Comparison of ENCODE assay signal across 25 mouse cellular contexts in genomic region chr14:9242118-9242517, GRCm38 (mm10).
DNase-seq lines count a peak whose midpoint lies in the region; ATAC-seq lines count a peak whose summit lies in the region.
"Had no signal": no experiment of that assay in that cellular context is flagged by ENCODE, and none has a peak within 500 bp of the region (broad histone marks: within the 10 kb centered on the region; RNA-seq: fewer than 3 reads in every experiment).

No protein-coding gene starts in this region.

- no peak overlapping the region for H3K4me2 ChIP-seq in hindbrain, embryonic 13.5 days
- H3K4me2 ChIP-seq: embryonic facial prominence, embryonic 13.5 days; embryonic facial prominence, embryonic 15.5 days; forebrain, embryonic 12.5 days had no signal

- no peak for ATAC-seq in hindbrain, embryonic 13.5 days (ENCODE audit: low FRiP score)
- ATAC-seq: forebrain, embryonic 14.5 days; forebrain, embryonic 16.5 days; Patski had no signal

- no peaks in the 10 kb centered on the region for H3K9me3 ChIP-seq in hindbrain, embryonic 13.5 days
- H3K9me3 ChIP-seq: embryonic facial prominence, embryonic 13.5 days; embryonic facial prominence, embryonic 15.5 days; forebrain, embryonic 10.5 days; forebrain, embryonic 12.5 days; G1E had no signal

- no peak overlapping the region for H3K27ac ChIP-seq in hindbrain, embryonic 13.5 days
- H3K27ac ChIP-seq: embryonic facial prominence, embryonic 13.5 days; embryonic facial prominence, embryonic 15.5 days; forebrain, embryonic 10.5 days; forebrain, embryonic 12.5 days had no signal

- H3K36me3 ChIP-seq in hindbrain, embryonic 13.5 days = no peaks in the 10 kb centered on the region
- H3K36me3 ChIP-seq: embryonic facial prominence, embryonic 13.5 days; embryonic facial prominence, embryonic 15.5 days; forebrain, embryonic 10.5 days; forebrain, embryonic 12.5 days; G1E had no signal

- H3K9ac ChIP-seq in hindbrain, embryonic 13.5 days = no peak overlapping the region
- H3K9ac ChIP-seq: embryonic facial prominence, embryonic 13.5 days; embryonic facial prominence, embryonic 15.5 days; forebrain, embryonic 12.5 days had no signal

- H3K4me1 ChIP-seq in hindbrain, embryonic 13.5 days (replicated peaks) = no peaks in the 10 kb centered on the region
- H3K4me1 ChIP-seq: embryonic facial prominence, embryonic 13.5 days; embryonic facial prominence, embryonic 15.5 days; forebrain, embryonic 12.5 days had no signal

- H3K27me3 ChIP-seq in hindbrain, embryonic 13.5 days = no peaks in the 10 kb centered on the region
- H3K27me3 ChIP-seq: embryonic facial prominence, embryonic 13.5 days; embryonic facial prominence, embryonic 15.5 days; forebrain, embryonic 12.5 days; Patski had no signal

- WGBS in hindbrain, embryonic 13.5 days = 37% methylated on average over 2 of the region's 2 CpGs

- no peak overlapping the region for H3K4me3 ChIP-seq in hindbrain, embryonic 13.5 days
- H3K4me3 ChIP-seq: embryonic facial prominence, embryonic 13.5 days; embryonic facial prominence, embryonic 15.5 days; erythroblast, embryonic 14.5 days; forebrain, embryonic 10.5 days; forebrain, embryonic 12.5 days had no signal

- DNase-seq in ES-CJ7 (ENCODE audit: low read depth, low spot score) (peak; percentile 94), R1 (ENCODE audit: low read depth, low spot score) (peak; percentile 93), ZHBTc4 (ENCODE audit: low read depth, low spot score) (peak; percentile 94)
- no peak for DNase-seq in lung, postnatal 4 days
- DNase-seq in right cerebral cortex, postnatal 36 days (ENCODE audit: low spot score in 2 of 2) = no peak
- DNase-seq: adrenal gland, adult 2 months; adrenal gland, postnatal 10 days; adrenal gland, postnatal 25 days; cerebellum, adult 11 months; cerebellum, adult 18-20 months; cerebellum, adult 8-10 months; cerebellum, adult 9-11 months; cerebellum, postnatal 14 days; cerebellum, postnatal 36 days; embryo, embryonic 11 days had no signal

Comparison
In these comparisons a context has a peak if more than half of its experiments do, and no peak if none do; other contexts are left out.
1. DNase-seq: peak in ES-CJ7 (single experiment), R1 (single experiment) and ZHBTc4 (single experiment); none in lung, postnatal 4 days (0 of 2) and right cerebral cortex, postnatal 36 days (0 of 2).